Mouse (Mus musculus) MN1 (cell line): ENCODE data around the gene Med1.

Source experiments
- DNase-seq: peaks from one replicate; pipeline ENCODE4 v3.0.0-alpha.2; 2016; ENCODE audit warnings: low spot score

The Med1 gene

GRCm38 (mm10) chr11:98148551-98149301 is 44.4 kb downstream of the Med1 start:
- DNase-seq = peak; percentile 59

DNA sequence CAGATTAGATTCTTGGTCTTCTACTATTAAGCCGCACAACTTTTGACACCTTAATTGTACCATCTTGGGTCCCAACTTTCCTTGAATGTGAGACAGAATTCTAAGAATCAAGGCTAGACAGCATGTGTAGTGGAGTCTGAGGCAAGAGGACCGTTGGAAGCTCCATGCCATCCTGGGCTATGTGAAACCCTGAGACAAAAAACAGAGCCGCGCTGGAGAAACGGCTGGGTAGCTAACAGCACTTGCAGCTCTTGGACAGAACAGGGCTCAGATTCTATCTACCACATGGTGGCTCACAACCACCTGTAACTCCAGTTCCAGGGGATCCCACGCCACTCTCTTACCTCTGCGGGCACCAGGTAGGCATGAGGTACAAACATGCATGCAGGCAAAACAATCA is 47.2 kb downstream of the Med1 start:
- DNase-seq = no peak

- no peak for DNase-seq
Measured at GRCm38 (mm10) chr11:98142545-98142944, 50.5 kb downstream of the Med1 start.

DNA sequence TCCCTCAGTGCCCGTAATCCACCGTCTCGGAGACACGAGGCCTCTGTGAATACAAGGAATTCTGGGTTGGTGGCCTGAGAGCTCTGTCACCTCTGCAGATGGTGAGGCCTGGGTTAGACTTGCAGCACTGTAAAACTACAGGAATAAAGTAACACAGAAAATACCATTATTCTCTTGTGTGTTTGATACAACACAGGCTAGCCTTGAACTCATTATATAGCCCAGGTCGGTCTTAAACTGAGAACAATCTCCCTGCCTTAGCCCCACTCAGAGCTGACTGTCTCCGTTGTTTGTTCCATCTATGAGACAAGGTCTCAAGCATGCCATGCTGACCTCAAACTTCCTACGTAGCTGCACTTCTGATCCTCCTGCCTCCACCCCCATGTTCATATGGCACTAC is 54.2 kb downstream of the Med1 start:
- DNase-seq = no peak

GRCm38 (mm10) chr11:98137836-98138235 is 55.3 kb downstream of the Med1 start:
- DNase-seq = no peak

- DNase-seq = no peak
Measured at GRCm38 (mm10) chr11:98134951-98135350, 58.1 kb downstream of the Med1 start.

DNA sequence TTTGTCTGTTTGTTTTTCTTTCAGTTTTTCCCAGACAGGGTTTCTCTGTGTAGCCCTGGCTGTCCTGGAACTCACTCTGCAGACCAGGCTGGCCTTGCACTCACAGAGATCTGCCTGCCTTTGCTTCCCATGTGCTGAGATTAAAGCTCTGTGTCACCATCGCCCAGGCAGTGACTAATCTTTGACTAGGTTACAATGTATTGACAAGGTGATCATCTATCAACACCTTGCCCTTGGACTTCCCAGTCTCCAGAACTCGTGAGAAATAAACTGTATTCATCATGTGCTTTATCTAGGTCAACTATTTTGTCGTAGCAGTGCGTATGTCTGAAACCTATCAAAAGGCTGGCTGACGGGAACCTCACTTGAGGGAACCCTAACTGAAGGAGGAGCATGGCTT is 69.7 kb downstream of the Med1 start:
- no peak for DNase-seq

DNA sequence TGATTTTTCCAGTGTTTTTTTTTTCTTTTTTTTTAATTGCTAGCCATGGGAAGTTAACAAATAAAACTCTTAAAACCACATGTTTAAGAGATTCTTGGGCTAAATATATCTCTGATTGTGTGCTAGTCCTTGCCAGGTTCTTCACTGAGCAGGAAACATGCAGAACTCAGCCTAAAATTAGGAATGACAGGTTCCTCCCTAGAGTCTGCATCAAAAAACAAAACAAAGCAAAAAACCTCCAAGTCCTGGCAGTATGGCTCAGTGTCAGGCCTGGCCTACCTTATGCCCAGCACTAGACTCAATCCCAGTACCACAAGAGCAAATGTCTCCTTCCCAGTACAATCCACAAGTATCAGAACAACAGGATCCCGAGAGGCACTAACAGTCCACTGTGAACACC is 78.7 kb downstream of the Med1 start:
- DNase-seq = no peak

DNA sequence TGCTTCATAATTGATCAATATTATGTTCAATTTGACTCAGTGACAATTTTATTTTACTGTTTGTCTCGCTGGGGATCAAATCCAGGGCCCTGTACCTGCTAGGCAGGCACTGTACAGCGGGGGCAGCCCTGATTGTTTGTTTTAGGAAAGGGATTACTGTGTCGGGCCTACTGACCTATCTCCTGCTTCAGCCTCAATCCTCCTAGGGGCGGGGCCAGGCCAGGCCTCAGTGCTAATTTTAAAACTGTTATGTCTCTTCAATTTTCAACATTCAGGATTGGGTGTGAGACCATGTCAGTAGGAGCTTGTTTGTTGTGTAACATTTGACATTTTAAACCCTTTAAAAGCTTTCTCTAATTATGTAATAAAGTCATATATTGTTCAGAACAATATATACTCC is 79.6 kb downstream of the Med1 start:
- DNase-seq = no peak

- no peak for DNase-seq
Measured at GRCm38 (mm10) chr11:98109706-98110105, 83.4 kb downstream of the Med1 start.
